Mouse (Mus musculus): ENCODE data around the gene Snx29. TPM values are rescaled to one million over a fixed set of nuclear protein-coding genes. Genes with fewer than 3 reads are reported as not detected.
"Not testable (repeated sequence)": the region's sequence is repeated elsewhere in the genome, so short reads cannot be mapped to it uniquely, and the experiment has no call there.

Snx29 gene
- polyA plus RNA-seq, 1 experiment: 8.4 TPM

GRCm38 (mm10) chr16:11505492-11506176 lies 182.9 kb downstream of the Snx29 start:
- Histone ChIP-seq H3K27me3 (ENCODE audit: control insufficient read depth, insufficient read depth, low read length) (no peaks in the 10 kb centered on the region), H3K4me3 (replicated peaks; ENCODE audit: insufficient read depth, low read depth, low read length) (no peak overlapping the region), H3K27ac (ENCODE audit: insufficient read depth, low read length) (no peak overlapping the region), H3K4me1 (ENCODE audit: control insufficient read depth, insufficient read depth, low read length) (peaks cover 4% of the 10 kb centered on the region)
- TF ChIP-seq CTCF (IDR thresholded peaks at IDR 0.05; ENCODE audit: borderline replicate concordance, insufficient read depth, low read depth, low read length) (no peak), POLR2A (IDR thresholded peaks at IDR 0.05; ENCODE audit: borderline replicate concordance, insufficient read depth, low read length) (no peak)
- DNase-seq: peak; percentile 72 to 88
- WGBS: 25% methylated on average over 5 of the region's 5 CpGs

GRCm38 (mm10) chr16:11507188-11507731 lies 184.6 kb downstream of the Snx29 start:
- Histone ChIP-seq H3K4me3 (replicated peaks; ENCODE audit: insufficient read depth, low read depth, low read length) (no peak overlapping the region), H3K27ac (ENCODE audit: insufficient read depth, low read length) (no peak overlapping the region), H3K27me3 (ENCODE audit: control insufficient read depth, insufficient read depth, low read length) (no peaks in the 10 kb centered on the region), H3K4me1 (ENCODE audit: control insufficient read depth, insufficient read depth, low read length) (peaks cover 4% of the 10 kb centered on the region)
- 78% methylated on average over 9 of the region's 9 CpGs for WGBS
- TF ChIP-seq POLR2A (IDR thresholded peaks at IDR 0.05; ENCODE audit: borderline replicate concordance, insufficient read depth, low read length) (no peak), CTCF (IDR thresholded peaks at IDR 0.05; ENCODE audit: borderline replicate concordance, insufficient read depth, low read depth, low read length) (no peak)
- no peak for DNase-seq

- 95% methylated on average over 7 of the region's 7 CpGs for WGBS
- Histone ChIP-seq H3K4me1 (ENCODE audit: control insufficient read depth, insufficient read depth, low read length) (peaks cover 4% of the 10 kb centered on the region), H3K27me3 (ENCODE audit: control insufficient read depth, insufficient read depth, low read length) (no peaks in the 10 kb centered on the region), H3K4me3 (replicated peaks; ENCODE audit: insufficient read depth, low read depth, low read length) (no peak overlapping the region), H3K27ac (ENCODE audit: insufficient read depth, low read length) (no peak overlapping the region)
- no peak for DNase-seq
- no peak for TF ChIP-seq POLR2A (IDR thresholded peaks at IDR 0.05; ENCODE audit: borderline replicate concordance, insufficient read depth, low read length)
- TF ChIP-seq CTCF (IDR thresholded peaks at IDR 0.05; ENCODE audit: borderline replicate concordance, insufficient read depth, low read depth, low read length): no peak
These were observed 185.6 kb downstream of the Snx29 start for GRCm38 (mm10) chr16:11508341-11508740.

GRCm38 (mm10) chr16:11510416-11510815 lies 187.7 kb downstream of the Snx29 start:
- DNase-seq: no peak
- 92% methylated on average over 2 of the region's 2 CpGs for WGBS
- TF ChIP-seq CTCF (IDR thresholded peaks at IDR 0.05; ENCODE audit: borderline replicate concordance, insufficient read depth, low read depth, low read length) (no peak), POLR2A (IDR thresholded peaks at IDR 0.05; ENCODE audit: borderline replicate concordance, insufficient read depth, low read length) (no peak)
- no peaks in the 10 kb centered on the region for H3K27me3 ChIP-seq (ENCODE audit: control insufficient read depth, insufficient read depth, low read length)
- peaks cover 3% of the 10 kb centered on the region for H3K4me1 ChIP-seq (ENCODE audit: control insufficient read depth, insufficient read depth, low read length)
- H3K4me3 ChIP-seq (replicated peaks; ENCODE audit: insufficient read depth, low read depth, low read length): no peak overlapping the region
- H3K27ac ChIP-seq (ENCODE audit: insufficient read depth, low read length): no peak overlapping the region

- H3K4me3 ChIP-seq (replicated peaks; ENCODE audit: insufficient read depth, low read depth, low read length): no peak overlapping the region
- DNase-seq: no peak
- TF ChIP-seq POLR2A (IDR thresholded peaks at IDR 0.05; ENCODE audit: borderline replicate concordance, insufficient read depth, low read length) (no peak), CTCF (IDR thresholded peaks at IDR 0.05; ENCODE audit: borderline replicate concordance, insufficient read depth, low read depth, low read length) (no peak)
- H3K27ac ChIP-seq (ENCODE audit: insufficient read depth, low read length): no peak overlapping the region
- H3K27me3 ChIP-seq (ENCODE audit: control insufficient read depth, insufficient read depth, low read length): no peaks in the 10 kb centered on the region
- WGBS: 81% methylated on average over 3 of the region's 3 CpGs
- no peaks in the 10 kb centered on the region; the same call in 1 of the 2 replicates for H3K4me1 ChIP-seq (ENCODE audit: control insufficient read depth, insufficient read depth, low read length)
These were observed 188.1 kb downstream of the Snx29 start for GRCm38 (mm10) chr16:11510854-11511253.

GRCm38 (mm10) chr16:11511696-11512095 lies 189.0 kb downstream of the Snx29 start:
- 93% methylated on average over 7 of the region's 7 CpGs for WGBS
- not testable (repeated sequence) for H3K4me1 ChIP-seq (ENCODE audit: control insufficient read depth, insufficient read depth, low read length); DNase-seq; H3K4me3 ChIP-seq (replicated peaks; ENCODE audit: insufficient read depth, low read depth, low read length); H3K27me3 ChIP-seq (ENCODE audit: control insufficient read depth, insufficient read depth, low read length); H3K27ac ChIP-seq (ENCODE audit: insufficient read depth, low read length)

GRCm38 (mm10) chr16:11516681-11517080 lies 194.0 kb downstream of the Snx29 start:
- TF ChIP-seq CTCF (IDR thresholded peaks at IDR 0.05; ENCODE audit: borderline replicate concordance, insufficient read depth, low read depth, low read length) (no peak), POLR2A (IDR thresholded peaks at IDR 0.05; ENCODE audit: borderline replicate concordance, insufficient read depth, low read length) (no peak)

GRCm38 (mm10) chr16:11517385-11517784 lies 194.7 kb downstream of the Snx29 start:
- DNase-seq: no peak
- TF ChIP-seq CTCF (IDR thresholded peaks at IDR 0.05; ENCODE audit: borderline replicate concordance, insufficient read depth, low read depth, low read length): no peak
- no peak for TF ChIP-seq POLR2A (IDR thresholded peaks at IDR 0.05; ENCODE audit: borderline replicate concordance, insufficient read depth, low read length)
- Histone ChIP-seq H3K4me1 (ENCODE audit: control insufficient read depth, insufficient read depth, low read length) (peaks cover 12% of the 10 kb centered on the region), H3K4me3 (replicated peaks; ENCODE audit: insufficient read depth, low read depth, low read length) (no peak overlapping the region), H3K27ac (ENCODE audit: insufficient read depth, low read length) (no peak overlapping the region), H3K27me3 (ENCODE audit: control insufficient read depth, insufficient read depth, low read length) (no peaks in the 10 kb centered on the region)
- WGBS: 96% methylated on average over 6 of the region's 6 CpGs

More at GRCm38 (mm10) chr16:11516681-11517080, 194.0 kb downstream of the Snx29 start:
- Histone ChIP-seq H3K4me3 (replicated peaks; ENCODE audit: insufficient read depth, low read depth, low read length) (no peak overlapping the region), H3K4me1 (ENCODE audit: control insufficient read depth, insufficient read depth, low read length) (peaks cover 7% of the 10 kb centered on the region), H3K27me3 (ENCODE audit: control insufficient read depth, insufficient read depth, low read length) (no peaks in the 10 kb centered on the region), H3K27ac (ENCODE audit: insufficient read depth, low read length) (no peak overlapping the region)
- WGBS: 89% methylated on average over 2 of the region's 2 CpGs
- no peak for DNase-seq
